Mouse (Mus musculus) CD4-positive naive resting alpha-beta T cell, adult 76 days (primary cell): Measurements from ENCODE around the gene Gnao1. TPM values are rescaled to one million over a fixed set of nuclear protein-coding genes. Genes with fewer than 3 reads are reported as not detected.

ENCODE experiments used
- total RNA-seq: library from RNA; stranded (reverse); gene quantifications from one replicate; pipeline ENCODE4 v1.2.4, GENCODE M21; 2023

Gene Gnao1
- 0.97 TPM for total RNA-seq

GRCm38 (mm10) chr8:93809686-93810027 lies at the start of gene Gnao1:
Gene Gnao1 (plus strand): TSS chr8:93809966.

GRCm38 (mm10) chr8:94012013-94012951 lies 202.5 kb downstream of the Gnao1 start, which contains the start of gene Amfr:
Gene Amfr (minus strand): TSS chr8:94012842.

Other genes starting within 250 kb of the Gnao1 start
- 60.8 TPM for gene Amfr, start 202.9 kb downstream of the Gnao1 start, total RNA-seq
- gene Nudt21, start 227.1 kb downstream of the Gnao1 start, total RNA-seq = 58.4 TPM
- gene Ogfod1, start 227.2 kb downstream of the Gnao1 start, total RNA-seq = 11.3 TPM